Mouse (Mus musculus) ES-E14 (cell line): ENCODE measurements around the gene Srgn.

Experiments used
- CHD2 ChIP-seq: IDR thresholded peaks from 2 replicates; pipeline ENCODE4 v1.6.1; 2014; ENCODE audit warnings: mild to moderate bottlenecking, low read depth, low read length, inconsistent platforms
- HCFC1 ChIP-seq: IDR thresholded peaks from 2 replicates; pipeline ENCODE4 v1.6.1; 2012; ENCODE audit warnings: low read length, inconsistent platforms, borderline replicate concordance; ENCODE audit not compliant: insufficient read depth
- ZC3H11A ChIP-seq: IDR thresholded peaks from 2 replicates; pipeline ENCODE4 v1.6.1; 2012; ENCODE audit warnings: low read depth, mild to moderate bottlenecking, inconsistent platforms, low read length, borderline replicate concordance

GRCm38 (mm10) chr10:62543399-62543808 lies 16.2 kb upstream of the Srgn start:
- TF ChIP-seq HCFC1 (no peak), CHD2 (no peak), ZC3H11A (no peak)
